Mouse (Mus musculus) brain, embryonic 14.5 days (tissue): ENCODE results near the gene Olfr313.

ENCODE experiments used
- CTCF ChIP-seq: fragments of 200-500 bp; IDR thresholded peaks from 2 replicates; pipeline ENCODE4 v1.5.1; 2012; ENCODE audit warnings: inconsistent platforms, mild to moderate bottlenecking, moderate library complexity, borderline replicate concordance; ENCODE audit not compliant: insufficient read depth, insufficient read length; ENCODE audit errors: extremely low read depth
- POLR2A ChIP-seq: fragments of 200-500 bp; IDR thresholded peaks from 2 replicates; pipeline ENCODE4 v1.6.1; 2012; ENCODE audit warnings: mild to moderate bottlenecking, inconsistent platforms, borderline replicate concordance; ENCODE audit not compliant: poor library complexity, insufficient read depth, insufficient read length, severe bottlenecking; ENCODE audit errors: extremely low read depth

GRCm38 (mm10) chr11:58801558-58802228, 13.1 kb upstream of the Olfr313 start, which contains the start of gene Fam183b:
- TF ChIP-seq POLR2A (no peak), CTCF (no peak)
